Mouse (Mus musculus): Measurements from ENCODE around the gene Klhdc8b.

The Klhdc8b gene

GRCm38 (mm10) chr9:108451519-108452160 lies 9.7 kb downstream of the Klhdc8b start:
- no peak for DNase-seq (ENCODE audit: extremely low spot score)

GRCm38 (mm10) chr9:108451170-108451493 lies 10.2 kb downstream of the Klhdc8b start:
- DNase-seq (ENCODE audit: extremely low spot score), result no peak

- no peak for DNase-seq (ENCODE audit: extremely low spot score)
Observed at GRCm38 (mm10) chr9:108450292-108451169, 10.8 kb downstream of the Klhdc8b start.

GRCm38 (mm10) chr9:108449860-108450259 lies 11.5 kb downstream of the Klhdc8b start:
- DNase-seq (ENCODE audit: extremely low spot score), result peak; percentile 66

GRCm38 (mm10) chr9:108445125-108445524 lies 16.3 kb downstream of the Klhdc8b start:
- no peak for DNase-seq (ENCODE audit: extremely low spot score)

GRCm38 (mm10) chr9:108441236-108441919 lies 20.0 kb downstream of the Klhdc8b start:
- no peak for DNase-seq (ENCODE audit: extremely low spot score)

GRCm38 (mm10) chr9:108440485-108440884 lies 20.9 kb downstream of the Klhdc8b start:
- no peak for DNase-seq (ENCODE audit: extremely low spot score)

GRCm38 (mm10) chr9:108439176-108439575 lies 22.2 kb downstream of the Klhdc8b start:
- DNase-seq (ENCODE audit: extremely low spot score), result no peak

- DNase-seq (ENCODE audit: extremely low spot score), result no peak
Observed at GRCm38 (mm10) chr9:108436182-108436581, 25.2 kb downstream of the Klhdc8b start, which contains the start of gene BC048562. TSS of gene BC048562 (plus strand) at chr9:108436482.

- DNase-seq (ENCODE audit: extremely low spot score), result peak; percentile 49
Observed at GRCm38 (mm10) chr9:108431431-108432067, 29.8 kb downstream of the Klhdc8b start.

GRCm38 (mm10) chr9:108428384-108428783 lies 33.0 kb downstream of the Klhdc8b start, which contains the start of gene Ccdc36:
TSS of gene Ccdc36 (minus strand) at chr9:108428484.
- no peak for DNase-seq (ENCODE audit: extremely low spot score)

GRCm38 (mm10) chr9:108412221-108412620 lies 49.2 kb downstream of the Klhdc8b start:
- DNase-seq (ENCODE audit: extremely low spot score), result no peak

GRCm38 (mm10) chr9:108411381-108411942 lies 49.9 kb downstream of the Klhdc8b start:
- no peak for DNase-seq (ENCODE audit: extremely low spot score)

- no peak for DNase-seq (ENCODE audit: extremely low spot score)
Observed at GRCm38 (mm10) chr9:108409535-108409934, 51.8 kb downstream of the Klhdc8b start.

GRCm38 (mm10) chr9:108404451-108404850 lies 56.9 kb downstream of the Klhdc8b start:
- DNase-seq (ENCODE audit: extremely low spot score), result no peak

- no peak for DNase-seq (ENCODE audit: extremely low spot score)
Observed at GRCm38 (mm10) chr9:108403081-108403480, 58.3 kb downstream of the Klhdc8b start.

GRCm38 (mm10) chr9:108401186-108401960 lies 60.0 kb downstream of the Klhdc8b start:
- no peak for DNase-seq (ENCODE audit: extremely low spot score)

GRCm38 (mm10) chr9:108398324-108398723 lies 63.1 kb downstream of the Klhdc8b start:
- no peak for DNase-seq (ENCODE audit: extremely low spot score)
